Mouse (Mus musculus) E14TG2a.4 (cell line): ENCODE data around the gene B4galnt2.

Experiments
- CTCF ChIP-seq: conservative IDR thresholded peaks from 2 replicates; pipeline ENCODE4 v1.5.1; 2014; ENCODE audit warnings: low read length
- POU5F1 ChIP-seq: IDR thresholded peaks from 2 replicates; pipeline ENCODE4 v1.6.1; 2014; ENCODE audit warnings: low read length, borderline replicate concordance

DNA sequence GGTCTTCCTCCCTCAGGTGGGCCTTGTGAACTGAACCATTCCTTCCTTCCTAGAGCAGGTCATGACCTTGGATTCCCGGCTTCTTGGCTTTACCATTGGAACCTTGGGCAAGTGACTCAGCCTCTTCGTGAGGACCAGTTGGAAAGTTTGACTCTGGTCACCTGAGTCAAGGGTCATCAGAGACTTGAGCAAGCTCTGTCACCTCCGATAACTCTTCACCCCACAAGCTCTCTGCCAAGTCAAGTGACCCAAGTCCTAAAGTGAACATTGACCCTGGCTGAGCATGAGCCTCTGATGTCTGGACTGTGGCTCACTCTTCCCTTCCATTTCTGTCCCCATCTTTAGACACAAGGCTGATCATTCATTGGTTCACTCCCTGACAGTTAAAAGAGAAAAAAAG lies 93.2 kb downstream of the B4galnt2 start:
- TF ChIP-seq CTCF (no peak), POU5F1 (no peak)
